Mouse (Mus musculus): ENCODE measurements around the gene Trex2. TPM values are rescaled to one million over a fixed set of nuclear protein-coding genes. Genes with fewer than 3 reads are reported as not detected.

Trex2 gene
- polyA plus RNA-seq, 1 experiment = not detected

DNA sequence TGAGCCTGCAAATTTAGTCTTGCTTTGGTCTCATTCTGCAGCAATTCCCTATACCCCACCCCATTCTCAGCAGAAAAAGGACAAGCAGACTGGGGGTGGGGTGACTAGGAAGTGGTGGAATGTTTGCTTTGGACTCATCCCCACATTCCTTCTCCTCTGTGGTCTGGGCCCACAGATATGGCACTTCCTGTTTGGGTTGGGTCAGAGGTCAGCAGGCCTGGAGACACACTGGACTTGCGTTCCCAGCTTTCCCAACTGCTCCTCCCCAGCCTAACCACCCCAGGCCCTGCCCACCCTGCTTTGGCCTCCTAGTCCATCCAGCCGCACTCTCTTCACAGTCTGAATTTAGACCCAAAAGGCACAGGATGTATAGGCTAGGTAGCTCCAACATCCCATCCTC is 41.5 kb upstream of the Trex2 start:
- no peak overlapping the region for H3K27ac ChIP-seq (ENCODE audit: control insufficient read depth, insufficient read depth, low read depth, low read length, poor library complexity)

DNA sequence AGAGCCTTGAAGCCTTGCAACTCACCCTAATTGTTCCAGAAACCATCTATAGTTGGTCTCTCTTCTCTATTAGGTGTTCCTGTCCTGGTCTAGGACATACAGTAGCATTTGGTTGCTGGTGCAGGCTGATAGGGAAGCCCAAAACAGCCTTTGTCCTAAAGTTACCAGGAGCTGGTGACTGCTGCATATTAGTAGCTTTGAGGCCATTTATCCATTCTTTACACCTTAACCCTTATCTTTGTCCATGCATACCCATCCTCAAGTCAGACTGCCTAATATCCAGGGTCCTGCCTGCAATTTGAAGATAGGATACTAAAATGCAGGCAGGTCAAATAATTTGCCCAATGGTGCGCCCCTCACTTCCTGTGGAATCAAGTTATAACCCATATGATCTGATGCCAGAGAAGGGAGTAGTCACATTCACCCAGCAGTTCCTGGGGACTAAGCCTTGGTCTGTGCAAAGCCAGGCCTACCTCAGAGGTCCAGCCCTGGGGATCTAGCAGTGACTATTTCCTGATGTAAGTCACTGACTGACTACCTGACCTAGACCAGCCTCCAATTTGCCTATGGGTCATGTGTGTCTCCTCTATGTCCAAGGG is 40.6 kb upstream of the Trex2 start:
- WGBS = 86% methylated on average over 1 of the region's 1 CpGs
- Histone ChIP-seq H3K4me3 (replicated peaks; ENCODE audit: control insufficient read depth, low read depth, low read length) (no peak overlapping the region), H3K27ac (ENCODE audit: control insufficient read depth, insufficient read depth, low read depth, low read length, poor library complexity) (no peak overlapping the region), H3K4me1 (ENCODE audit: control insufficient read depth, insufficient read depth, low read length) (no peaks in the 10 kb centered on the region)
- TF ChIP-seq CTCF (IDR thresholded peaks at IDR 0.05; ENCODE audit: control insufficient read depth, insufficient read depth, low read length) = no peak
- no peak for TF ChIP-seq POLR2A (IDR thresholded peaks at IDR 0.05; ENCODE audit: borderline replicate concordance, control insufficient read depth, low read depth, low read length)

More for the DNA sequence above, 41.5 kb upstream of the Trex2 start:
- no peaks in the 10 kb centered on the region for H3K4me1 ChIP-seq (ENCODE audit: control insufficient read depth, insufficient read depth, low read length)
- no peak overlapping the region for H3K4me3 ChIP-seq (replicated peaks; ENCODE audit: control insufficient read depth, low read depth, low read length)
- TF ChIP-seq CTCF (IDR thresholded peaks at IDR 0.05; ENCODE audit: control insufficient read depth, insufficient read depth, low read length) (no peak), POLR2A (IDR thresholded peaks at IDR 0.05; ENCODE audit: borderline replicate concordance, control insufficient read depth, low read depth, low read length) (no peak)
- 60% methylated on average over 2 of the region's 2 CpGs for WGBS

DNA sequence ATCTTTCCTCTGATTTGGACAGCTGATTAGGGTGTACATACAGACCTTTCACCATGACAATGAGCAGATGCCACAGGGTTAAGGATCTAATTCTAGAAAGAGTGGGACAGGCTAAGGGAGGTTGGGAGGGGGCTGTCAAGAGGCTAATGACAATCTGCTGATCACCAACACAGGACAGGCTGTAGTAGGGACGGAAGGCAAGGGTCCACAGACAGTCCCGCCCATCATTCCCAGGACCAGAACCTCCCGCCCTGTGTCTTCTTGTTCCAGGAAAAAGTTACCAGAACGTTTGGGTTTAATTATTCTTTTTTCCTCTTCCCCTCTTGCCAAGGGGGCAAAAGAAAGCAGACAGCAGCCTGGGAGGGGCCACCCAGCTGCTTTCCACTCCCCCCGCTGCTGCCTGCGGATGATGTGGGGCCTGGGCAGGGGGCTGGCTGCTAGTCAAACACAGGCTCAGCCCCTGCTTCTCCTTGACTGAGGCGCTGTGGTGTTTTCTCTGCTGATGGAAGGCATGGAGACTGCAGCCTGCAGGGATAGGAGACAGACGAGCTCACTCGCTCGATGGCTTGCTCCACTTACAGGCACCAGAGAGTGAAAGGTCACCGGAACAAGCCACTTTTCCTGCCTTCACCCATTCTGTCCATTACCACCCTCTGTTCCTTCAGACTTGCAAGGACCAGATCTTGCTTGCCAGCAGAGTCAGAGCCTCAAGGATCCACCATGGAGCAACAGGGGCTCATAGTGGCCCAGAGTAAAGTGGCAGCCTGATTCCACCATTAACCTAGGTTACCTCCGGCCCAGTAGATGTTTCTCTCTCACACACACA is 39.4 kb upstream of the Trex2 start:
- H3K27ac ChIP-seq (ENCODE audit: control insufficient read depth, insufficient read depth, low read depth, low read length, poor library complexity) = no peak overlapping the region
- H3K4me1 ChIP-seq (ENCODE audit: control insufficient read depth, insufficient read depth, low read length) = no peaks in the 10 kb centered on the region
- 68% methylated on average over 12 of the region's 12 CpGs for WGBS
- H3K4me3 ChIP-seq (replicated peaks; ENCODE audit: control insufficient read depth, low read depth, low read length) = no peak overlapping the region
- TF ChIP-seq POLR2A (IDR thresholded peaks at IDR 0.05; ENCODE audit: borderline replicate concordance, control insufficient read depth, low read depth, low read length) = no peak
- no peak for TF ChIP-seq CTCF (IDR thresholded peaks at IDR 0.05; ENCODE audit: control insufficient read depth, insufficient read depth, low read length)

DNA sequence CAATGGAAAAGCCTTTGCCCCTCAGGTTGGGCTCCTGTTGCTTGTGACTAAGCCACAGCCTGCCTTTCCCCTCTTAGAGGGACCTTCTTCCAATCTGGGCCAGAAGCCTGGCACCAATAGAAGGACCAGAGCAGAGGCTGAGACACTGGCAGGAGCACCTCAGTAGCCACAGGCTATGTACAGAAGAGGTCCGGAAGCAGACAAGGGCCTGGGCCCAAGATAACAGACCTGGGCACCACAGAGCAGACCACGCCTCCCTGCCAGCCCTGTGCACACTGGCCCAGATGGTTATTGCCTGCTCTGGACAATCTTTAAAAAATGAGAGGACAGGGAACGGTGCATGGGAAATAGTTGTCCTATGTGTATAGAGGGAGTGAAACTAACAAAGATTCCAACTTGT is 36.6 kb upstream of the Trex2 start:
- WGBS = 44% methylated on average over 3 of the region's 3 CpGs
- no peak overlapping the region for H3K27ac ChIP-seq (ENCODE audit: control insufficient read depth, insufficient read depth, low read depth, low read length, poor library complexity)
- H3K4me3 ChIP-seq (replicated peaks; ENCODE audit: control insufficient read depth, low read depth, low read length) = no peak overlapping the region
- no peak for TF ChIP-seq CTCF (IDR thresholded peaks at IDR 0.05; ENCODE audit: control insufficient read depth, insufficient read depth, low read length)
- H3K4me1 ChIP-seq (ENCODE audit: control insufficient read depth, insufficient read depth, low read length) = no peaks in the 10 kb centered on the region

DNA sequence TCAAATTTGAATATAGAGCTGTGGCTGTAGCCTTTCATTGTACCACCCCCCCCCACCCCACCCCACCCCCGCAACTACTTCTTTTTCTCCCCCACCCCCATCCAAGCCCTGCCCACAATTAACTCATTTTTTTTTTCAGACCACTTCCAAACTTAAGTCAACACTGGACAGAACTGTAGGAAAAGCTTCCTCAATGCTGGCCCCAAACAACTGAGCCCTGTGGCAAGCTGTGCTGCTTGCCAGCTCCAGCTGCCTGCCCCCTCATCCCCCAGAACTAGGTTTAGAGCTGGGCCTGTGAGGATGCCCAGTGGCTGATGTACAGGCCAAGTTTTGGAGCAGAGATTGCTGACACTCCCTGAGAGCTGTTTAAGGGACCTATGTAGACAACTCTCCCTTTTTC is 33.6 kb upstream of the Trex2 start:
- TF ChIP-seq CTCF (IDR thresholded peaks at IDR 0.05; ENCODE audit: control insufficient read depth, insufficient read depth, low read length) = no peak
- TF ChIP-seq POLR2A (IDR thresholded peaks at IDR 0.05; ENCODE audit: borderline replicate concordance, control insufficient read depth, low read depth, low read length) = no peak
- no peak overlapping the region for H3K27ac ChIP-seq (ENCODE audit: control insufficient read depth, insufficient read depth, low read depth, low read length, poor library complexity)
- WGBS = 69% methylated on average over 1 of the region's 1 CpGs
- H3K4me1 ChIP-seq (ENCODE audit: control insufficient read depth, insufficient read depth, low read length) = no peaks in the 10 kb centered on the region
- no peak overlapping the region for H3K4me3 ChIP-seq (replicated peaks; ENCODE audit: control insufficient read depth, low read depth, low read length)

DNA sequence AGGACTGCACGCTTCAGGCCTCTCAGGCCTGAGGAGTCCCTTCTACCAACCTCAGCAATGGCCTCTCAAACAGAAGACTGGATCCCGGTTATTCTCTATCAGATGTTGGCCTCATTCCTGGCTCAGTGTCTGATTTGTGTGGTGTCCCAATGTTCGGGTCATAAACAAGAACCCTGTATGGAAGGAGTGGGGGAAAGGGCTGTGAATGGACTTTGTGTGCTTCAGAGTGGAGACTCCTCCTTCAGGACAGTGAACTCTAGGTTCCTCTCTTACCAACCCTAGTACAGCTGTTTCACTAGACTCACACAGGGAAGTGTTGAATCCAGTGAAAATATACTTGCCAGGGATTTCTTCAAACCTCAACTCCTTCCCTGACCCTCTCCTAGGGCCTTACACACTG is 33.2 kb upstream of the Trex2 start:
- TF ChIP-seq CTCF (IDR thresholded peaks at IDR 0.05; ENCODE audit: control insufficient read depth, insufficient read depth, low read length) = no peak
- no peak for TF ChIP-seq POLR2A (IDR thresholded peaks at IDR 0.05; ENCODE audit: borderline replicate concordance, control insufficient read depth, low read depth, low read length)
- H3K27ac ChIP-seq (ENCODE audit: control insufficient read depth, insufficient read depth, low read depth, low read length, poor library complexity) = no peak overlapping the region
- no peak overlapping the region for H3K4me3 ChIP-seq (replicated peaks; ENCODE audit: control insufficient read depth, low read depth, low read length)
- H3K4me1 ChIP-seq (ENCODE audit: control insufficient read depth, insufficient read depth, low read length) = no peaks in the 10 kb centered on the region
- 74% methylated on average over 3 of the region's 3 CpGs for WGBS

DNA sequence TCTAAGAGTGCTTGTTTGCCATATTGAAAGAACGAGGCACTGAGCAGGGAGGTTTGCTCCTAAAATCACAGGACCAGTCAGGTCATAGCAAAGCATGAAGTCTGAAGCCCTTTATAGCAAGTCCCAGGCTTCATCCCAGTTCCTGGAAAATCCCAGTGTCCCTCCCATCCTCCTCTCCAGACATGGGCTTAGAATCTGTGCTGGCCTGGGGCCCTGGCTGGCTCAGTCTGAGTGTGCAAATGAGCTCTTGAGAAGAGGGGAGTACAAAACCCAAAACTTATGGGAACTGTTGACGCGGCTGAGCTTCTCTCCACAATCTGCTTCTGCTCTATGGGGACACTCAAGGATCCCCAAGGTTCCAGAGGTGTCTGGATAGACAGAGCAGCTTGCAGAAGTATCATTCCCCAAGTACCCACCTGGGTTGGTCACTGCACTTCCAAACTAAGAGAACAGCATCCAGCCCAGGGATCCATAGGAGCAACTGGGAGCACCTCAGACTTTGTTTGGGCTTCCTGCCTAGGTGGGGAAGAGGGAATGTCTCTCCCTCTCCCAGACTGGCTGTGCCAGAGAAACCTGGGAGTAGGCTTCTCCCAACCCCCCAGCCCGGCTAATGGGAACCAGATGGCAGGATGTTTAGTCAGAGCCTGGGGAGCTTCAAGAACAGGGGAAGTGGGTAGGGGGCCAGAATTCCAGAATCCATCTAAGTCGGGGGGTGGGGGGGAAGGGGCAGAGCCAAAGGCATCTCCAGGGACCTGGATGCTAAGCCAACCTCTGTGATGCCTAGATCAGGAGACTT is 32.5 kb upstream of the Trex2 start:
- no peak overlapping the region for H3K4me3 ChIP-seq (replicated peaks; ENCODE audit: control insufficient read depth, low read depth, low read length)
- WGBS = 73% methylated on average over 5 of the region's 5 CpGs
- TF ChIP-seq CTCF (IDR thresholded peaks at IDR 0.05; ENCODE audit: control insufficient read depth, insufficient read depth, low read length) (no peak), POLR2A (IDR thresholded peaks at IDR 0.05; ENCODE audit: borderline replicate concordance, control insufficient read depth, low read depth, low read length) (no peak)
- H3K27ac ChIP-seq (ENCODE audit: control insufficient read depth, insufficient read depth, low read depth, low read length, poor library complexity) = no peak overlapping the region
- no peaks in the 10 kb centered on the region for H3K4me1 ChIP-seq (ENCODE audit: control insufficient read depth, insufficient read depth, low read length)

DNA sequence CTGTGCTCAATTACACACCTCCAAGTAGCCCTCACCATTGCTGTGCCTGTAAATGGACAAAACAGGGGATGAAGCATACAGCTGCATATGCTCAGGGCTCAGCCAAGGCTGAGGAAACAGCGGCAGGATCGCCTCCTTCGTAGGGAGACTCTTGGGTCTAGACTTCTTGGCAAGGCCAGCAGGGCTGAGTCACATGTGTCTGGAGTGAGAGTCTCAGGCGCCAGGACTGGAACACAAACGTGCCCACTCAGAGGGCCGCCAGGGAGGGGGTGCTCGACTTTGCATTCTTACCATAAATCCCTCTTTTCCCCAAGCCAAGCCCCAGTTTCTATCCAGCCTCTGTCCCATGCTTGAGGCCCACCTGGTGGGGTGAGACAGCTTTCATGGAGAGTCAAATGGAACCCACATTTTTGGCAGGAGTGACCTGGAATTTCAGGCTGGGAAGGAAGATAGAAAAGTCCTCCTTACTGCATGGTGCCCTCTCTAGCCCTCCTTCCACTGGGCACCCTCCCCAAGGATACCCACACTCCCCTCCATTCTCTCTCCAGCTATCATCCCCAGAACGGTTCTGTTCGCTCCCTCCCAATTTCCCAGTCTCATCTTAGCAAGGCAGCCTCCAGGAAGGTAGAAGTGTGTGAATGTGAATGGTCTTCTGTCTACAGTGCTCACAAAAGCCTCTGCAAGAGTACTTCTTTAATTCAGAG is 30.5 kb upstream of the Trex2 start:
- TF ChIP-seq POLR2A (IDR thresholded peaks at IDR 0.05; ENCODE audit: borderline replicate concordance, control insufficient read depth, low read depth, low read length) (no peak), CTCF (IDR thresholded peaks at IDR 0.05; ENCODE audit: control insufficient read depth, insufficient read depth, low read length) (no peak)
- Histone ChIP-seq H3K27ac (ENCODE audit: control insufficient read depth, insufficient read depth, low read depth, low read length, poor library complexity) (no peak overlapping the region), H3K4me1 (ENCODE audit: control insufficient read depth, insufficient read depth, low read length) (no peaks in the 10 kb centered on the region), H3K4me3 (replicated peaks; ENCODE audit: control insufficient read depth, low read depth, low read length) (no peak overlapping the region)
- 67% methylated on average over 9 of the region's 9 CpGs for WGBS
